37 mouse cellular contexts compared by ENCODE assay signal in genomic region chr11:68508619-68509018, GRCm38 (mm10). TPM values are rescaled to one million over a fixed set of nuclear protein-coding genes. Genes with fewer than 3 reads are reported as not detected.
"Had no signal": no experiment of that assay in that cellular context is flagged by ENCODE, and none has a peak within 500 bp of the region (broad histone marks: within the 10 kb centered on the region; RNA-seq: fewer than 3 reads in every experiment).

No protein-coding gene starts in this region.

- H3K4me2 ChIP-seq: limb, embryonic 12.5 days; limb, embryonic 13.5 days; limb, embryonic 15.5 days; liver, embryonic 11.5 days; liver, embryonic 12.5 days; liver, embryonic 13.5 days; liver, embryonic 15.5 days; lung, embryonic 14.5 days; lung, embryonic 15.5 days; midbrain, embryonic 12.5 days; midbrain, embryonic 13.5 days; neural tube, embryonic 12.5 days had no signal

- H3K9ac ChIP-seq: limb, embryonic 12.5 days; limb, embryonic 13.5 days; limb, embryonic 15.5 days; liver, embryonic 12.5 days; liver, embryonic 13.5 days; liver, embryonic 14.5 days; liver, embryonic 15.5 days; liver, postnatal 0 days; lung, embryonic 14.5 days; lung, embryonic 15.5 days; midbrain, embryonic 12.5 days; midbrain, embryonic 13.5 days; neural tube, embryonic 12.5 days had no signal

- H3K9me3 ChIP-seq: limb, embryonic 10.5 days; limb, embryonic 12.5 days; limb, embryonic 13.5 days; limb, embryonic 15.5 days; liver, embryonic 12.5 days; liver, embryonic 13.5 days; liver, embryonic 15.5 days; lung, embryonic 15.5 days; megakaryocyte, embryonic 14.5 days; midbrain, embryonic 10.5 days; midbrain, embryonic 12.5 days; midbrain, embryonic 13.5 days; neural tube, embryonic 12.5 days had no signal

- ATAC-seq: liver, embryonic 12.5 days; liver, postnatal 0 days; lung, postnatal 0 days; midbrain, embryonic 13.5 days; midbrain, embryonic 16.5 days had no signal

- DNase-seq: left cerebral cortex, postnatal 4 days; liver; liver, embryonic 13.5 days; liver, postnatal 0 days; lung, adult 18-20 months; lung, adult 2 months; lung, embryonic 14.5 days; lung, postnatal 10 days; lung, postnatal 14 days; lung, postnatal 36 days; midbrain, embryonic 14.5 days had no signal

- H3K4me1 ChIP-seq: limb, embryonic 10.5 days; limb, embryonic 12.5 days; limb, embryonic 13.5 days; limb, embryonic 15.5 days; liver, embryonic 12.5 days; liver, embryonic 13.5 days; liver, embryonic 15.5 days; lung, embryonic 15.5 days; megakaryocyte, embryonic 14.5 days; midbrain, embryonic 10.5 days; midbrain, embryonic 12.5 days; midbrain, embryonic 13.5 days; neural tube, embryonic 12.5 days had no signal

- H3K36me3 ChIP-seq: limb, embryonic 10.5 days; limb, embryonic 12.5 days; limb, embryonic 13.5 days; limb, embryonic 15.5 days; liver, embryonic 12.5 days; liver, embryonic 13.5 days; liver, embryonic 15.5 days; lung, embryonic 15.5 days; midbrain, embryonic 10.5 days; midbrain, embryonic 12.5 days; midbrain, embryonic 13.5 days; neural tube, embryonic 12.5 days had no signal

- H3K4me3 ChIP-seq: left cerebral cortex, adult 2 months; limb, embryonic 10.5 days; limb, embryonic 12.5 days; limb, embryonic 13.5 days; limb, embryonic 15.5 days; liver, embryonic 12.5 days; liver, embryonic 13.5 days; liver, embryonic 15.5 days; lung, embryonic 15.5 days; megakaryocyte, embryonic 14.5 days; midbrain, embryonic 10.5 days; midbrain, embryonic 12.5 days; midbrain, embryonic 13.5 days; myocyte; neural tube, embryonic 12.5 days had no signal

- H3K27me3 ChIP-seq: limb, embryonic 12.5 days; limb, embryonic 13.5 days; limb, embryonic 15.5 days; liver, embryonic 13.5 days; liver, embryonic 15.5 days; lung, embryonic 15.5 days; midbrain, embryonic 12.5 days; midbrain, embryonic 13.5 days; neural tube, embryonic 12.5 days had no signal

- H3K27ac ChIP-seq: left cerebral cortex, adult 2 months; limb, embryonic 10.5 days; limb, embryonic 12.5 days; limb, embryonic 13.5 days; limb, embryonic 15.5 days; liver, embryonic 12.5 days; liver, embryonic 13.5 days; liver, embryonic 14.5 days; liver, embryonic 15.5 days; lung, embryonic 15.5 days; macrophage; midbrain, embryonic 10.5 days; midbrain, embryonic 12.5 days; midbrain, embryonic 13.5 days; neural tube, embryonic 12.5 days had no signal

RNA-seq across cellular contexts. Expression of gene Mfsd6l, which starts 47.4 kb away (rescaled TPM):
- total RNA-seq: left cerebral cortex, adult 2 months; left cerebral cortex, postnatal 10 days; left cerebral cortex, postnatal 14 days; left cerebral cortex, postnatal 25 days; liver, adult 2 months; megakaryocyte-erythroid progenitor cell, adult 5-6 weeks had no signal
- polyA plus RNA-seq: limb, embryonic 11.5 days; limb, embryonic 12.5 days; liver, embryonic 11.5 days; liver, embryonic 12.5 days; liver, embryonic 13.5 days; liver, embryonic 15.5 days; macrophage; midbrain, embryonic 10.5 days; midbrain, embryonic 12.5 days; midbrain, embryonic 13.5 days; midbrain, embryonic 14.5 days; myocyte; neural tube, embryonic 11.5 days; neural tube, embryonic 12.5 days had no signal
